Mouse (Mus musculus) adrenal gland, postnatal 10 days (tissue): Measurements from ENCODE around the gene Aes. TPM values are rescaled to one million over a fixed set of nuclear protein-coding genes. Genes with fewer than 3 reads are reported as not detected.
A peak's percentile ranks its signal among the peaks of the same experiment; 100 is the strongest.

Source experiments
- DNase-seq: peaks from one replicate; pipeline ENCODE4 v3.0.0; 2021; ENCODE audit warnings: mixed read lengths
- total RNA-seq, 2 experiments: library from RNA; stranded (reverse); gene quantifications; 2 replicates each; pipeline ENCODE4 v1.2.3; 2021

Aes gene
- total RNA-seq, 2 experiments from 2014 or later: 541 to 611 TPM

- DNase-seq: peak; percentile 77
Observed at GRCm38 (mm10) chr10:81597137-81597950, 38.1 kb downstream of the Aes start.

DNA sequence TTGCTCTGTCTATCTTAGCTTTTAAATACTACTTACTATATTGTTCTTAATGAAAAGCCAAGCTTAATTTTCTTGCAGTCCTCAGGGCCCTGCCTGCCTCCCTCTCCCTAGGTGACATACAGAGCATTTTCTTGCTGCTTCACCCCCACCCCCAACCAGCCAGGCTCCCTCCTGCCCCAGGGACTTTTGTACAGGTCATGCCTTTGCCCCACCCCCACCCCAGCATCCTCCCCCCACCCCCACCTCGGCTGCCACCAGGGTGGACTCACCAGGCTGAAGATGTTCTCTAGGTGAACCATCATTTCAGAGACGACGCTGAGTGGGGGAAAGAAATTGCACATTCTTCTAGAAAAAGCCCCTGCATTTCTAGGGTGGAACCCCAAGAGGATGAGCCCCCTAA lies 39.1 kb downstream of the Aes start:
- no peak for DNase-seq

- no peak for DNase-seq
Observed at GRCm38 (mm10) chr10:81598871-81599270, 39.6 kb downstream of the Aes start.

GRCm38 (mm10) chr10:81599630-81600029 lies 40.3 kb downstream of the Aes start:
- no peak for DNase-seq

- DNase-seq: no peak
Observed at GRCm38 (mm10) chr10:81600096-81600495, 40.8 kb downstream of the Aes start.

GRCm38 (mm10) chr10:81600738-81601203 lies 41.5 kb downstream of the Aes start, which contains the start of gene Tle6:
Tle6 (minus strand) TSS chr10:81601073.
- peak; percentile 98 for DNase-seq

DNA sequence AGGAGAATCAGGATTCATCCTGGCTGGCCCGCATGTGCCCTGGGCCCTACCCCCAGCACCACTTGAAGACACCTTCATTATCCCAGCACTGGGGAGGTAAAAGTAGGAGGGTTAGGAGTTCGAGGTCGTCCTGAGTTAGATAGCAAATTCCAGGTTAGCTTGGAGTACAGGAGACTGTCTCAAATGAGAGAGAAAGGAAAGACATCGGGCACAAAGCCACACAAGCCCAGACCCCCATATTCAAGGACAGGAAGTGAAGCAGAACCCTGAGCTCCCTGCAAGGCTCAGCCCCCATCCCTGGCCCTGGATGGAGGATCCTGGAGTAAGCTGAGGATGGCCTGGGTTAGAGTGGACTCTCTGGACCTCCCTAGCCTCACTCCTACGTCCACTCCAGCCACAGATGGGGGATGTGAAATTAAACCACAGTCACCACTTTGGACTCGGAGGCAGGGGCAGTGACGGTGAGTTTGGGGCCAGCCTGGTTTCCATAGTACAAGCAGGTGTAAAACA lies 42.2 kb downstream of the Aes start:
- no peak for DNase-seq

DNA sequence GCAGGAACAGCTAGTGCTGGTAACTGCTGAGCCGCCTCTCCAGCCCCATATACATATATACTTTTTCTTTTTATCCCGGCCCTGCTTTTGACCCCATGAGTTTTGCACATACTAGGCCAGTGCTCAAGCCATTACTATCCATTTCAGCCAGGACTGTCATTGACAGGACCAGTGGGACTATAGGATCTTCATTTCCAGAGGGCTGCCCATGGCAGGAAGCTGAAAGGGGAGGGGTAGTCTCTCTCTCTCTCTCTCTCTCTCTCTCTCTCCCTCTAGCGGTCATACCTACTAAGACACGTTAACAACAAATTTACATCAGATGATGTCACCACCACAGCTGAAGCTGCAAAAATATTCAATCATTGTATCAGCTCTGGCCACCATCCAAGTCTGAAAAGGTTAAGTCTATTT lies 43.5 kb downstream of the Aes start:
- DNase-seq: no peak

DNA sequence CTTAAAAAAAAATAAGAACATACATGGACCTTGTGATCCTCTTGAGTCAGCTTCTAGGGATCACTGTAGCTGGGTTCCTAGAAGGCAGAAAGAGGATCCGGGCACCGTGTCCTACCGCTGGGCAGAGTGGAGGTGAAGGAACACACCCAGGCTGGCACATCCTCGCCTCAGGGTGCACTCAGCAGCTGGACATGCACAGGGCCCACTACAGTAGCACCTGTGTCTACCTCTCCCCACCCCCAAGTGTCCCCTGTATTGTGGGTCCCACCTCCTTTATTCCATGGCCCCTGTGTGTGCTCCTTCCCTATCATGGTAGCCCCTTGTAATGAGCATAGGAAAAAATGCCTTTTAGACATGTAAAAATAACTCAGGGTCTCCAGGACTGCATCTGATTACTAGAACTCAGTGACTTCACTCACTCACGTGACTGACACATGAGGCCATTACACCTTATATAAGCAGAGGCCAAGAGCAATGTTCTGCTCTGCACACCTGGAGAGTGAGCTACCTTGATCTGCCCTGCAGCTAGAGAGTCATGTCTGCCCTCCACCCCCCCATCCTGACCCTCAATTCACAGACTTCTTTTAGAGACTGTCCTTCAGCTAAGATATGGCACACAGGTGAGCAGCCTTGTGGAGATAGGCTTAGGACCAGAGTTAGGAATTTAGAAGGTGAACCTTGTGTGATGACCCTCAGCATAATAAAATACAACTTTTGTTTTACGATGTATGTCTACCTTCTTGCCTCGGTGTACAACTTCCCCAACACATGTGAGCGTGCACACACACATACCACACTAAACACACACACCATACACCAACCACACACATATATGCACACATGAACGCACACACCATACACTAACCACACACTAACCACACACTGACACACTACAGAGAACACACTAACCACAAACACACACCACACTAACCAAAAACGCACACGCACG lies 45.0 kb downstream of the Aes start:
- no peak for DNase-seq

DNA sequence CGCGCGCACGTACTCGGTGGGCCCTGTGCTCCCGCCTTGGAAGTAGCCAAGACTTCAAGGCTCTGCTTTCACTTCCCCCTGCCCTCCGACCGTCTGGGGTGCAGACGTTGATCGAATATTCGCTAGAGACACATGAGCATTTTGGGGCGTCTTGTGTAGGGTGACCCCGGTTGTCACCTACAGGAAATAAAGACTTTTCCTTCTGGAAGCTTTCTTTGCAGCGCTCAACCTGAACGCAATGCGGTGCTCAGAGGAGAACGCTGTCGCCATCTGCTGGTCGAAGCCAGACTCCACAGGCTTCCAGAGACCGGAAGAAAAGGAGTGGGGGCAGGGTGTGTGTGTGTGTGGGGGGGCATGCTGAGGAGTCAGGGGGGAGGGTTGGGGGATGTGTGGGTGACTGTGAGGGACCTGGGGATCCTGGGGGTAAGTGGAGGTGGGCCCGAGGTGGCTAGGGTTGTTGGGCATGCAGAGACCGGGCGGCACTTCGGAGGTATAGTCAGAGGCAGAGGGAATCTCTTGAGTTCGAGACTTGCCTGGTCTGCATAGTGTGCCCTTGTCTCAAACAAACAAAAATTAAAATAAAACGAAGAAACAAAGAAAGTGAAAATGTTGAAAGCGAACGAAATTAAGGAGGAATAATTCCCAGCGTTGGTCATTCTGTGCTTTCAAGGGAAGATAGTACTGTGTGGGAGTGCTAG lies 45.8 kb downstream of the Aes start:
- peak; percentile 90 for DNase-seq

GRCm38 (mm10) chr10:81605666-81605973 lies 46.3 kb downstream of the Aes start:
- no peak for DNase-seq

DNA sequence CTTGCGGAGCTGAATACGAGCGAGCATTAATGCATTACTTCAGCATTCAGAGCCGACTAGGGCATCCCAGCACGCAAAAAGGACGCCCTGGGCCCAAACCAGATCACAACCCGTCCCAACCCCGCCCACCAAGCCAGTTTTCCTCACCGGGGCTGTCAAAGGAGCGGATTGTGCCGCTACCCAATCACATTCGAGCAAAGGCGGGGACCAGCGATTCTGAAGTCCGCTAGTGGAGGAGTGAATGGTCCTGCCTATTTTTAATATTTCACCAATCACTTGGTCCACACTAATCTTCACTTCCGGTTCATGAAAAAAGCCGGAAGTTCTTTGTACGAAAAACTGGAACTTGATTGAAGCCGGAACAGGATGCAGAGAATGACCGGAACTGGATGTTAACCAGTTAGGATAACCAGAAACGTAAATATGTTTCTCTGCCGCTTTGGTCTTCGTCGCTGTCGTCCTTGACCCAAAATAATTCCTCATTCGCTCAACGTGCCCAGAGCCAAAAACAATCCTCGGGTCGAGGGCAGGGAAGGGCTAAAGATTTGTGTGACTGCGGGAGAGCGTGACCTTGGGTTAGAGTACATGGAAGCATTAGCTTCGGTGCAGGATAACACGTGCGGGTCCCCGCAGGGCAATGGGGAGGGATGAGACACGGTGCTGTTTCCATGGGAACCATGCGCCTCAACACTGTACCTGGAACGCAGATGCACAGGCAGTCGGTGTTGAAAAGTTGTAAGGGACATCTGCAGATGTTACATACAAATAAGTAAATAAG lies 46.9 kb downstream of the Aes start, which contains the start of gene BC025920:
Gene BC025920 (plus strand): TSS at position 297 of the 778 bp plus-strand sequence.
- DNase-seq: peak; percentile 96

- no peak for DNase-seq
Observed at GRCm38 (mm10) chr10:81608308-81608707, 49.0 kb downstream of the Aes start.

- DNase-seq: no peak
Observed at GRCm38 (mm10) chr10:81612779-81613178, 53.5 kb downstream of the Aes start.

DNA sequence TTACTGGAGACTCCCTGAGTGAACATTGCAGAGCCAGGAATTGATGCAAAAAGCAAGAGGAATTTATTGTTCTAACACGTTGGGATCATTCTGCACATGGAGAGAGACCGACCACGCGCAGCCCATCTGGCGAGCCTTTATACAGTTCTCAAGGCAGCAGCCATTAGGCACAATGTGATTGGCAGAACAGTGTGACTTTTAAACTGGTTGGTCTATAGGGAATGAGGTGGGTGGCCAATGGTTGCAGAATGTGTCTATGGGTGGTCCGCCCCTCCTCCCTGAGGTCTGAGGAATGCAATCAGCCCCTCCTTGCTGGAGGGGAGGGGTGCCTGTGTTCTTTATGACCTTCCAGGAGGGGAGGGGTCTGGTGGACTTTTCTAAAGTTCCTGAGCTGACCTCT lies 56.2 kb downstream of the Aes start:
- no peak for DNase-seq

Other genes with a start within 250 kb of the Aes start
- gene Cactin, start 238.4 kb upstream of the Aes start, total RNA-seq: 10 to 100 TPM; 29.4 to 35.4 TPM
- 10 to 100 TPM; 24.5 to 31.8 TPM for gene Tbxa2r, start 230.8 kb upstream of the Aes start, total RNA-seq
- 1 to 10 TPM; 3.6 to 4.0 TPM for gene Gipc3, start 216.2 kb upstream of the Aes start, total RNA-seq
- 10 to 100 TPM; 81.2 to 97.5 TPM for gene Hmg20b, start 209.0 kb upstream of the Aes start, total RNA-seq
- gene Mfsd12, start 202.0 kb upstream of the Aes start, total RNA-seq: 10 to 100 TPM; 17.8 to 22.8 TPM
- gene 4930404N11Rik, start 193.7 kb upstream of the Aes start, total RNA-seq: 1 to 10 TPM; 1.1 to 2.3 TPM
- 10 to 100 TPM; 42.1 to 51.7 TPM for gene Fzr1, start 181.0 kb upstream of the Aes start, total RNA-seq
- gene Dohh, start 175.1 kb upstream of the Aes start, total RNA-seq: 10 to 100 TPM; 52.8 to 54.2 TPM
- 1 to 10 TPM; 1.1 to 1.6 TPM for gene Gm48551, start 175.0 kb upstream of the Aes start, total RNA-seq
- gene Gm48552, start 170.5 kb upstream of the Aes start, total RNA-seq: 1 to 10 TPM in 1 of 2 experiments, under 1 TPM in 1; 0.45 to 1.9 TPM
- 1 to 10 TPM; 1.2 to 1.6 TPM for gene Smim24, start 166.4 kb upstream of the Aes start, total RNA-seq
- 100 to 1,000 TPM in 1 of 2 experiments, 10 to 100 TPM in 1; 99.9 to 129 TPM for gene Nfic, start 103.9 kb upstream of the Aes start, total RNA-seq
- 1 to 10 TPM in 1 of 2 experiments, under 1 TPM in 1; 0.84 to 2.2 TPM for gene Celf5, start 76.8 kb upstream of the Aes start, total RNA-seq
- 10 to 100 TPM; 90.9 to 93.8 TPM for gene Ncln, start 63.1 kb upstream of the Aes start, total RNA-seq
- 1 to 10 TPM; 2.9 TPM for gene S1pr4, start 59.4 kb upstream of the Aes start, total RNA-seq
- 1 to 10 TPM in 1 of 2 experiments, under 1 TPM in 1; 0.66 to 1.1 TPM for gene Gna15, start 35.3 kb upstream of the Aes start, total RNA-seq
- gene Gna11, start 14.3 kb upstream of the Aes start, total RNA-seq: 10 to 100 TPM; 63.8 to 72.7 TPM
- gene Tle2, start 15.1 kb downstream of the Aes start, total RNA-seq: 10 to 100 TPM; 10.9 to 18.1 TPM
- gene Tle6, start 41.6 kb downstream of the Aes start, total RNA-seq: 10 to 100 TPM in 1 of 2 experiments, 1 to 10 TPM in 1; 8.7 to 10.8 TPM
- gene BC025920, start 46.8 kb downstream of the Aes start, total RNA-seq: 1 to 10 TPM; 1.1 to 1.8 TPM
- 10 to 100 TPM; 17.3 to 24.7 TPM for gene Sirt6, start 68.3 kb downstream of the Aes start, total RNA-seq
- 10 to 100 TPM; 15.2 to 26.7 TPM for gene Ankrd24, start 69.1 kb downstream of the Aes start, total RNA-seq
- gene Gm10778, start 89.6 kb downstream of the Aes start, total RNA-seq: 1 to 10 TPM; 2.8 to 3.2 TPM
- gene Zfp433, start 145.3 kb downstream of the Aes start, total RNA-seq: 1 to 10 TPM; 5.6 to 8.6 TPM
- gene Gm3055, start 211.7 kb downstream of the Aes start, total RNA-seq: 1 to 10 TPM; 2.1 to 3.4 TPM